Mouse (Mus musculus) kidney, postnatal 0 days (tissue): ENCODE data around the gene Ddx43. TPM values are rescaled to one million over a fixed set of nuclear protein-coding genes. Genes with fewer than 3 reads are reported as not detected.
A peak's percentile ranks its signal among the peaks of the same experiment; 100 is the strongest.

ENCODE experiments used
- ATAC-seq: fragments of 200-750 bp; cut with Nextera tagmentation; replicated peaks from 2 replicates; pipeline ENCODE4 v1.8.0; 2017; ENCODE audit warnings: low read depth, moderate number of reproducible peaks, moderate TSS enrichment, moderate library complexity; ENCODE audit not compliant: low FRiP score
- DNase-seq: peaks from one replicate; pipeline ENCODE4 v3.0.0-alpha.2; 2016; ENCODE audit warnings: low spot score
- H3K27ac ChIP-seq: fragments of 300-500 bp; sonication (generic); 2 replicates; pipeline ENCODE4 v1.5.1; 2014; ENCODE audit warnings: mild to moderate bottlenecking
- H3K27me3 ChIP-seq: fragments of 300-500 bp; sonication (generic); 2 replicates; pipeline ENCODE4 v1.6.1; 2014; ENCODE audit warnings: low read length, mixed read lengths; ENCODE audit not compliant: insufficient read depth
- H3K36me3 ChIP-seq: fragments of 300-500 bp; sonication (generic); 2 replicates; pipeline ENCODE4 v1.6.1; 2014; ENCODE audit warnings: low read length, mixed read lengths; ENCODE audit not compliant: insufficient read depth
- H3K4me1 ChIP-seq: fragments of 300-500 bp; sonication (generic); replicated peaks from 2 replicates; pipeline ENCODE4 v1.6.1; 2014; ENCODE audit warnings: antibody characterized with exemption, low read length, mixed read lengths; ENCODE audit not compliant: insufficient read depth
- H3K4me2 ChIP-seq: fragments of 300-500 bp; sonication (generic); 2 replicates; pipeline ENCODE4 v1.6.1; 2014; ENCODE audit warnings: mild to moderate bottlenecking, low read length, moderate library complexity, mixed read lengths
- H3K4me3 ChIP-seq: fragments of 300-500 bp; sonication (generic); replicated peaks from 2 replicates; pipeline ENCODE4 v1.5.1; 2014; ENCODE audit warnings: low read depth, low read length
- H3K9ac ChIP-seq: fragments of 300-500 bp; sonication (generic); 2 replicates; pipeline ENCODE4 v1.6.1; 2014; ENCODE audit warnings: low read depth, low read length
- H3K9me3 ChIP-seq: fragments of 300-500 bp; sonication (generic); replicated peaks from 2 replicates; pipeline ENCODE4 v1.6.1; 2016; ENCODE audit warnings: low read length, inconsistent platforms, mixed read lengths
- CTCF ChIP-seq: IDR thresholded peaks from 2 replicates; pipeline ENCODE4 v1.5.1; 2016; ENCODE audit warnings: antibody characterized with exemption, low read depth, mild to moderate bottlenecking, moderate library complexity
- WGBS: fragments of 180-500 bp; shearing (Covaris S2); extraction: QIAGEN DNeasy Blood & Tissue Kit; methylation state at CpG from one replicate; pipeline ENCODE4 v1.1.7; 2014; 5-methylcytosine and 5-hydroxymethylcytosine counted together
- polyA plus RNA-seq: library from polyadenylated mRNA; unstranded; fragments of >200 nt; fragmentation: Nextera tagmentation; extraction: Ambion mirVana; gene quantifications from 2 replicates; pipeline ENCODE4 v1.2.1, GENCODE M21; 2015

The Ddx43 gene
- polyA plus RNA-seq, 1 experiment from 2014 or later, result 0.22 TPM

DNA sequence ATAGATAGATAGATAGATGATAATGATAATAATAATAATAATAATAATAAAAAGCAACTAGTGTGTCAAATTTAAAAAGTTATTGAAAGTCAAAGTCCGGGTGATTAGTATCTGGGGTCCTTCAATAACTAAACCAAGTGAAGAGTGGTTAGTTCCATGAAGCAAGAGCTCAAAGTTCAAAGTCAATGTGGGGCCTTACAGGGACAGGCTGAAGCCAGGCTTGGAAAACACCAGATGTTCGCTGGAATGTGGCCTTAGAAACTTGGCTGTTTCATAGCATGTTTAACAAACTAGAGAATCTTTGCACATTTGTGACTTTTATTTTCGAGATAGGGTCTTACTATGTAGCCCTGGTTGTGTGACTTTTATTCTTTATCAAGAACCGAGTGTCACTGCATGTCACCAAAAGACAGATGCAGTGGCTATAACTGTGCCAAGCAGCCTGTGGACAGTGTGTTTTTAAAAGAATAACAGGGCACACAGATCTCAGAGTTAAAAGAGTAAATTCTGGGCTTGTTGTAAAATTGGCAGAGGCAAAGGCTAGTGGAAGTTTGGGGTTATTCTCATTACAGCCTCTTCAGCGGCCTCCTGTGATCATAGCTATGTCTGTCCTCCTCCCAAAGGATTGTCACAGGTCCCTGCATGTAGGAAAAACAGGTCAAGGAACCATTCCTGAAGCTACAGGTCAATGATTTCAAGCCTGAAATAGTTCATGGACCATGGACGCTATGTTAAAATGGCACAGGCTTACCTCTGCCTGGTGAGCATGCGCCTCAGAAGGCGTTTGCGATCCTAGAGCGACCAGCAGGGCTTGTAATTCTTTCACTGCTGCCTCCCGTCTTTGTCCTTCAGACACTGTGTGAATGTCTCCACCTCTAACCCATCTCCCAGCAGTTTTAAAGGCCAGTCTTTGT, 40.7 kb upstream of the Ddx43 start:
- Histone ChIP-seq H3K9me3 (no peaks in the 10 kb centered on the region), H3K27ac (no peak overlapping the region; the same call in 1 of the 2 replicates), H3K9ac (no peak overlapping the region), H3K4me2 (no peak overlapping the region), H3K4me1 (no peaks in the 10 kb centered on the region), H3K27me3 (no peaks in the 10 kb centered on the region), H3K36me3 (no peaks in the 10 kb centered on the region), H3K4me3 (no peak overlapping the region)
- 64% methylated on average over 11 of the region's 11 CpGs for WGBS
- peak; percentile 71; the same call in 1 of the 2 replicates for ATAC-seq
- DNase-seq, result peak; percentile 47
- TF ChIP-seq CTCF, result no peak

DNA sequence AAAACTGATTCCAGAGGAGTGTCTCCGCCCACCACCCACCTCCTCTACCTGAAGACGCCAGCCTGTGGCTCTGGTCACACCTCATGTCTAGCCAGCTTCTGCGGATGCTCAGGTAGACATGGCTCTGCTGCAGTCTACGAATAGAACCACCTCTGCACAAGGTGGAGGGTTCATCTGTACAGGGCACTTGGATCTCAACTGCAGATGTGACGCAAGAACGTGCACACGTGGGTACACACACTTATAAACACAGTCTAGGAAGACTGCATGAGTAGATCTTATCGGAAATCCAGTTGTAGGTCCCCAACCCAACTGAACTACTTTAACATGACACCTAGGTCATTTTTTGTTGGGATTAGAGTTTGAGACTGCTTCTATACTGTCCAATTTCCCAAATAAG, 40.0 kb upstream of the Ddx43 start, which contains the start of gene Gsta2:
Gene Gsta2 (minus strand): TSS at position 178 of the 400 bp plus-strand sequence.
- Histone ChIP-seq H3K9ac (no peak within 1 kb of the TSS), H3K27me3 (no peaks in the 10 kb centered on the region), H3K9me3 (no peaks in the 10 kb centered on the region), H3K4me1 (no peaks in the 10 kb centered on the region), H3K4me2 (no peak within 1 kb of the TSS), H3K4me3 (no peak within 1 kb of the TSS), H3K36me3 (no peaks in the 10 kb centered on the region), H3K27ac (no peak within 1 kb of the TSS; the same call in 1 of the 2 replicates)
- ATAC-seq (no peak), DNase-seq (no peak)
- 89% methylated on average over 8 of the region's 8 CpGs for WGBS
- no peak for TF ChIP-seq CTCF

DNA sequence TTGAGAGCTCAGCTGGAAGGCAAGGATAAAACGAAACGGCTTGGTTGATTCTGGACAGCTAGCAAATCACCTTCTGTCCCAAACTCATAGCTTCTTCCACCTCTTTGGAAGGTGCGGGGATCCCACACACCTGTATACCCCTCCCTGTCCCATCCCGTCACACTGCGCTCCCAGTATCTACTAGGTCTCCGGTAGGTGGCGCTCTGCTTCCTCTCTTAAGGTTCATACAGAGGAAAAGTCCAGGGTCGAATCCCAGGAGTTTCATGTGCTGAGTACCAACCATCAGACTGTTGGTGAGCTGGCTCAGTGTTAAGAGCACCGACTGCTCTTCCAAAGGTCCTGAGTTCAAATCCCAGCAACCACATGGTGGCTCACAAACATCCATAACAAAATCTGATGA, 37.5 kb upstream of the Ddx43 start:
- H3K36me3 ChIP-seq, result no peaks in the 10 kb centered on the region
- H3K9me3 ChIP-seq, result no peaks in the 10 kb centered on the region
- no peaks in the 10 kb centered on the region for H3K4me1 ChIP-seq
- H3K27me3 ChIP-seq, result no peaks in the 10 kb centered on the region
- peak; percentile 64 for ATAC-seq
- no peak overlapping the region for H3K4me2 ChIP-seq
- no peak overlapping the region for H3K27ac ChIP-seq
- WGBS, result 14% methylated on average over 9 of the region's 9 CpGs
- no peak overlapping the region for H3K4me3 ChIP-seq
- peak; percentile 69 for DNase-seq
- peak; percentile 78 for TF ChIP-seq CTCF
- no peak overlapping the region for H3K9ac ChIP-seq

DNA sequence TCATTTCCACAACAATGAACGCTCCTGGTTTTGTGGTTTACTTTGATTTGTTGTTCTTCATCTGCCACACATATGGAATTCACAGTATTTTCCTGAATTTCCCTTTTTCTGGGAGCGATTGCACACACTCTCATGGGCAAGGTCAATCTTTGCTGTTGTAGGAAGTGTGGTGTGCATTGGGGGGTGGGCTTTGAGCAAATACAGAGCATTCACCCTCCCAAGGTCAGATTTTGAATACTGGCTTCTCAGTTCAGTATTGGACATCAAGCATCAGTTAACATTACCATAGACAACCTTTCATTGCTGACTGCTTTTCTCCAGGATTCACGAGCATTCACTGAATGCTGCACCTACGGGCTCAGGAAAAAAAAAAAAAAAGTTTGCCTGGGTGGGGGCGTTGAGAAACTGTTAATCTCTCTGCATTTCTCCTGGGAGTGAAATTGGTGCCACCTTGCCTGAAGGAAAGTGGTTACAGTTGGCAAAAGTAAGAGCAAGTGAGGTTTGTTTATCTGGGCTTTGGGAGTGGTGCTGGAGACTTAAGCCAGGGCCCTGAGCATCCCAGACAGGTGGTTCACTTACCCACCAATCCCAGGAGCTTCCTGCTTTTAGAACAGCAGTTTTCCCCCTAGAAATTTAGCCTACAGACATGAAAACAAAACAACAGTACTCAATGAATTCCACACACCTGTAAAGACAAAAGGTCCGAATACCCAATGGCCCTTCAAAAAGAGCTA, 35.7 kb upstream of the Ddx43 start:
- no peaks in the 10 kb centered on the region for H3K27me3 ChIP-seq
- no peak for TF ChIP-seq CTCF
- no peak overlapping the region for H3K27ac ChIP-seq
- no peaks in the 10 kb centered on the region for H3K9me3 ChIP-seq
- WGBS, result 84% methylated on average over 6 of the region's 6 CpGs
- no peaks in the 10 kb centered on the region for H3K4me1 ChIP-seq
- H3K4me3 ChIP-seq, result no peak overlapping the region
- ATAC-seq, result no peak
- H3K36me3 ChIP-seq, result no peaks in the 10 kb centered on the region
- no peak for DNase-seq
- H3K4me2 ChIP-seq, result no peak overlapping the region
- H3K9ac ChIP-seq, result no peak overlapping the region

DNA sequence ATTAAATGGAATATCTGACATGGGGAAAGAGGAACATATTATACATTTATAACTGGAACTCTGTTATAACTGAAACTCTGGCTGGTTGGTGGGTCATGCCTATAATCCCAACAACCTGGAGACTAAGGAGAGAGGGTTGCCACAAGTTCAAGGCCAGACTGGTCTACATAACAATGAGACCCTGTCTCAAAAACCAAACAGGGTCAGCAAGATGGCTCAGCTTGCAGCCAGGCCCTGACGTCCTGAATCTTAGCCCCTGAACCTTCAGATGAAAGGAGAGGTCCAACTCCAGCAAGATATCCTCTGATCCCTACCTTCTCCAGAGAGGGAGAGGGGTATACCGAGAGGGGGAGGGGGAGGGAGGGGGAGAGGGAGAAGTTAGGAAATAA, 35.1 kb upstream of the Ddx43 start:
- WGBS, result 50% methylated on average over 2 of the region's 2 CpGs
- no peaks in the 10 kb centered on the region for H3K27me3 ChIP-seq
- TF ChIP-seq CTCF, result no peak
- H3K4me1 ChIP-seq, result no peaks in the 10 kb centered on the region
- H3K4me3 ChIP-seq, result no peak overlapping the region
- no peaks in the 10 kb centered on the region for H3K36me3 ChIP-seq
- H3K9ac ChIP-seq, result no peak overlapping the region
- ATAC-seq (no peak), DNase-seq (no peak)
- H3K9me3 ChIP-seq, result no peaks in the 10 kb centered on the region
- no peak overlapping the region for H3K4me2 ChIP-seq
- no peak overlapping the region for H3K27ac ChIP-seq

DNA sequence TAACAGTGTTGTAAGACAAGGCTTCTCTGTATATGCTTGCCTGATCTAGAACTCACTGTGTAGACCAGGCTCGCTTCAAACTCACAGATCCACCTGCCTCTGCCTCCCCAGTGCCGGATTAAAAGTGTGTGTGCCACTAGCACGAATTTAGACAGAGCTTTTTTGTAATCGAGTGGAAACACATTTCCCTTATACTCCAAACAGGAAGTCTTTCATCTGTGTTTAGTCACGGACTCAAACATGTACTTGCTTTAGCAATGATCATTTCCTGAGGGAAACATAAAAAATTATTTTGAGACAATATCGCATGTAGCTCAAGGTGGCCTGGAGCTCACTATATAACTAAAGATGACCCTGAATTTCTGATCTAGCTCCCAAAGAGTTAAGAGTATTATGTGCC, 32.2 kb upstream of the Ddx43 start:
- H3K4me1 ChIP-seq, result no peaks in the 10 kb centered on the region
- no peaks in the 10 kb centered on the region for H3K27me3 ChIP-seq
- no peaks in the 10 kb centered on the region for H3K9me3 ChIP-seq
- no peak overlapping the region for H3K27ac ChIP-seq
- no peak overlapping the region for H3K4me2 ChIP-seq
- 61% methylated on average over 6 of the region's 6 CpGs for WGBS
- no peaks in the 10 kb centered on the region for H3K36me3 ChIP-seq
- ATAC-seq, result no peak
- DNase-seq, result no peak
- no peak for TF ChIP-seq CTCF
- H3K9ac ChIP-seq, result no peak overlapping the region
- H3K4me3 ChIP-seq, result no peak overlapping the region
